Mouse (Mus musculus) forebrain, embryonic 11.5 days (tissue): ENCODE data around the gene Snapc4. TPM values are rescaled to one million over a fixed set of nuclear protein-coding genes. Genes with fewer than 3 reads are reported as not detected.

Experiments used
- ATAC-seq: fragments of 200-750 bp; cut with Nextera tagmentation; replicated peaks from 2 replicates; pipeline ENCODE4 v1.8.0; 2017; ENCODE audit warnings: moderate TSS enrichment; ENCODE audit not compliant: low FRiP score
- DNase-seq: peaks from one replicate; pipeline ENCODE4 v3.0.0-alpha.2; 2017; ENCODE audit warnings: low spot score
- H3K27ac ChIP-seq: fragments of 300-500 bp; sonication (generic); 2 replicates; pipeline ENCODE4 v1.5.1; 2014; ENCODE audit warnings: low read depth, low read length
- H3K27me3 ChIP-seq: fragments of 300-500 bp; sonication (generic); 2 replicates; pipeline ENCODE4 v1.6.1; 2014; ENCODE audit warnings: mild to moderate bottlenecking, low read length, mixed read lengths; ENCODE audit not compliant: control insufficient read depth, insufficient read depth
- H3K36me3 ChIP-seq: fragments of 300-500 bp; sonication (generic); 2 replicates; pipeline ENCODE4 v1.6.1; 2014; ENCODE audit warnings: mild to moderate bottlenecking, low read length, moderate library complexity, mixed read lengths; ENCODE audit not compliant: control insufficient read depth, insufficient read depth
- H3K4me1 ChIP-seq: fragments of 300-500 bp; sonication (generic); replicated peaks from 2 replicates; pipeline ENCODE4 v1.6.1; 2014; ENCODE audit warnings: low read length, mixed read lengths; ENCODE audit not compliant: control insufficient read depth, insufficient read depth
- H3K4me2 ChIP-seq: fragments of 300-500 bp; sonication (generic); 2 replicates; pipeline ENCODE4 v1.6.1; 2014; ENCODE audit warnings: low read depth, mild to moderate bottlenecking, low read length, moderate library complexity, mixed read lengths; ENCODE audit not compliant: severe bottlenecking
- H3K4me3 ChIP-seq: fragments of 300-500 bp; sonication (generic); 2 replicates; pipeline ENCODE4 v1.5.1; 2014; ENCODE audit warnings: low read depth, low read length
- H3K9ac ChIP-seq: fragments of 300-500 bp; sonication (generic); 2 replicates; pipeline ENCODE4 v1.6.1; 2014; ENCODE audit warnings: low read length
- H3K9me3 ChIP-seq: fragments of 300-500 bp; sonication (generic); 2 replicates; pipeline ENCODE4 v1.6.1; 2016; ENCODE audit warnings: low read length, mixed read lengths; ENCODE audit not compliant: control insufficient read depth
- WGBS: fragments of 180-500 bp; shearing (Covaris S2); extraction: QIAGEN DNeasy Blood & Tissue Kit; methylation state at CpG from one replicate; pipeline ENCODE4 v1.1.7; 2014; 5-methylcytosine and 5-hydroxymethylcytosine counted together
- polyA plus RNA-seq: library from polyadenylated mRNA; unstranded; fragments of >200 nt; fragmentation: Nextera tagmentation; extraction: Ambion mirVana; gene quantifications from 2 replicates; pipeline ENCODE4 v1.2.1, GENCODE M21; 2014

Gene Snapc4
- polyA plus RNA-seq, 1 experiment from 2014 or later, result 40.6 TPM

- H3K4me2 ChIP-seq, result peak overlapping the region; percentile 92
- DNase-seq (no peak), ATAC-seq (no peak)
- no peaks in the 10 kb centered on the region for H3K27me3 ChIP-seq
- WGBS, result 65% methylated on average over 9 of the region's 9 CpGs
- peaks cover 14% of the 10 kb centered on the region; the same call in 1 of the 2 replicates for H3K4me1 ChIP-seq
- 0 out of 2 replicates have a peak overlapping the region, but pooled peaks have one; percentile 12 for H3K27ac ChIP-seq
- no peaks in the 10 kb centered on the region for H3K36me3 ChIP-seq
- H3K9ac ChIP-seq, result peak overlapping the region; percentile 95
- no peaks in the 10 kb centered on the region for H3K9me3 ChIP-seq
- H3K4me3 ChIP-seq, result peak overlapping the region; percentile 90
These were observed 63.7 kb downstream of the Snapc4 start for GRCm38 (mm10) chr2:26316576-26317246.

- ATAC-seq, result no peak; the same call in 1 of the 2 replicates
These were observed 64.5 kb downstream of the Snapc4 start for GRCm38 (mm10) chr2:26315925-26316311.

GRCm38 (mm10) chr2:26315072-26315924 lies 65.2 kb downstream of the Snapc4 start, which contains the start of gene Gpsm1:
Gene Gpsm1, plus strand, starts transcription at chr2:26315515.
- ATAC-seq, result peak; percentile 90
- Histone ChIP-seq H3K4me3 (peak within 1 kb of the TSS; percentile 90), H3K9me3 (no peaks in the 10 kb centered on the region), H3K36me3 (no peaks in the 10 kb centered on the region), H3K27me3 (no peaks in the 10 kb centered on the region), H3K4me2 (peak within 1 kb of the TSS; percentile 92), H3K4me1 (peaks cover 14% of the 10 kb centered on the region; the same call in 1 of the 2 replicates), H3K9ac (peak within 1 kb of the TSS; percentile 95), H3K27ac (peak within 1 kb of the TSS; percentile 83)
- under 1% methylated on average over 65 of the region's 66 CpGs for WGBS
- peak; percentile 95 for DNase-seq

More at GRCm38 (mm10) chr2:26315925-26316311, 64.5 kb downstream of the Snapc4 start:
- no peaks in the 10 kb centered on the region for H3K36me3 ChIP-seq
- peak overlapping the region; percentile 95 for H3K9ac ChIP-seq
- no peaks in the 10 kb centered on the region for H3K27me3 ChIP-seq
- peak overlapping the region; percentile 90 for H3K4me3 ChIP-seq
- peaks cover 14% of the 10 kb centered on the region; the same call in 1 of the 2 replicates for H3K4me1 ChIP-seq
- DNase-seq, result no peak
- H3K4me2 ChIP-seq, result peak overlapping the region; percentile 92
- H3K9me3 ChIP-seq, result no peaks in the 10 kb centered on the region
- H3K27ac ChIP-seq, result peak overlapping the region; percentile 83
- WGBS, result 0% methylated on average over 11 of the region's 11 CpGs

GRCm38 (mm10) chr2:26314281-26315071 lies 66.0 kb downstream of the Snapc4 start:
- Histone ChIP-seq H3K9ac (peak overlapping the region; percentile 41; the same call in 1 of the 2 replicates), H3K36me3 (no peaks in the 10 kb centered on the region), H3K27ac (peak overlapping the region; percentile 83; the same call in 1 of the 2 replicates), H3K4me1 (peaks cover 18% of the 10 kb centered on the region; the same call in 1 of the 2 replicates), H3K4me2 (peak overlapping the region; percentile 92; the same call in 1 of the 2 replicates), H3K9me3 (no peaks in the 10 kb centered on the region), H3K4me3 (peak overlapping the region; percentile 90; the same call in 1 of the 2 replicates), H3K27me3 (no peaks in the 10 kb centered on the region)
- WGBS, result 68% methylated on average over 13 of the region's 13 CpGs
- ATAC-seq, result no peak
- DNase-seq, result peak; percentile 61

- Histone ChIP-seq H3K4me3 (no peak overlapping the region), H3K9ac (no peak overlapping the region), H3K27ac (no peak overlapping the region), H3K9me3 (no peaks in the 10 kb centered on the region), H3K36me3 (no peaks in the 10 kb centered on the region), H3K4me1 (peaks cover 18% of the 10 kb centered on the region; the same call in 1 of the 2 replicates), H3K4me2 (no peak overlapping the region), H3K27me3 (no peaks in the 10 kb centered on the region)
- WGBS, result 85% methylated on average over 1 of the region's 1 CpGs
- ATAC-seq, result no peak
- peak; percentile 44 for DNase-seq
These were observed 67.1 kb downstream of the Snapc4 start for GRCm38 (mm10) chr2:26313394-26313793.

GRCm38 (mm10) chr2:26312812-26313211 lies 67.6 kb downstream of the Snapc4 start:
- H3K27ac ChIP-seq, result no peak overlapping the region
- no peak for ATAC-seq

More at GRCm38 (mm10) chr2:26312812-26313211, 67.6 kb downstream of the Snapc4 start:
- no peak overlapping the region for H3K4me2 ChIP-seq
- no peaks in the 10 kb centered on the region for H3K9me3 ChIP-seq
- 55% methylated on average over 2 of the region's 2 CpGs for WGBS
- no peaks in the 10 kb centered on the region for H3K36me3 ChIP-seq
- no peak overlapping the region for H3K9ac ChIP-seq
- H3K4me3 ChIP-seq, result no peak overlapping the region
- no peaks in the 10 kb centered on the region for H3K27me3 ChIP-seq
- DNase-seq, result peak; percentile 42
- peaks cover 16% of the 10 kb centered on the region; the same call in 1 of the 2 replicates for H3K4me1 ChIP-seq
